Mouse (Mus musculus): ENCODE measurements around the gene Dnali1. TPM values are rescaled to one million over a fixed set of nuclear protein-coding genes. Genes with fewer than 3 reads are reported as not detected.

Gene Dnali1
- not detected in 2 replicates for total RNA-seq (2015; ENCODE audit: low replicate concordance)
- total RNA-seq (2017; ENCODE audit: low replicate concordance): not detected in 2 replicates

DNA sequence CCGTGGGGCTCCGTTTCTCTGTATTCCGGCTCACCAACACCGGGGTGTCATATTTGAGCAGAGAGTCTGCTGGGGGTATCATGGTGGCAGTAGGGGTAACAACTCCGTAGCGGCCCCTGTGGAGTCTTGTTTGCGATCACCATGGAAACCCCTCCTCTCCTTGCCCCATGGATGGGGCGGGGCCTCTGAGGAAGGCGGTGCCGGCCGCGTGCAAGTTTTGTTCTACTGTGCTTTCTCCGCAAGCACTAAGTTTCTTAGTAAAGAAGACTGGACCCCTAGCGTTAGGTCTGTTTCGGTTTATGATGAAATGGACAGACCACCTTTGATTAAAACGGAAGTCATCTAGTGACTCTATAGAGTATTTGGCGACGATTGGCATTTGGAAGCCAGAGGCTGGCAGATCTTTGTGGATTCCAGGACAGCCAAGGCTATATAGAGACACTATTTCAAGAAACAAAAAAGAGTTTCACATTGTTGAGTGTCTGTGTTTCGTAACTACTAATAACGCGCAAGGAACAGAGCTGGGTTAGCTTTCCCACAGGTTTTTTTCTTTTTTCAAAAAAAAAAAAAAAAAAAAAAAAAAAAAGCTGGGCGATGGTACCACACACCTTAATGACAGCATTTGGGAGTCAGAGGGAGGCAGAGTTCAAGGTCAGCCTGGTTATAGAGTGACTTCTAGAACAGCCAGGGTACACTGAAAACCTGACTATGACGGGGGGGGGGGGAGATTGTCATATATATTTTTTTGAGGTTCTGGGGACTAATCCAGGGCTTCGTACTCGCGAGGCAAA is at the start of gene Dnali1:
Dnali1 (minus strand) TSS at position 187 of the 791 bp plus-strand sequence.
- peak; percentile 47; the same call in 1 of the 2 replicates for ATAC-seq (replicated peaks; ENCODE audit: low FRiP score, poor library complexity, severe bottlenecking)

DNA sequence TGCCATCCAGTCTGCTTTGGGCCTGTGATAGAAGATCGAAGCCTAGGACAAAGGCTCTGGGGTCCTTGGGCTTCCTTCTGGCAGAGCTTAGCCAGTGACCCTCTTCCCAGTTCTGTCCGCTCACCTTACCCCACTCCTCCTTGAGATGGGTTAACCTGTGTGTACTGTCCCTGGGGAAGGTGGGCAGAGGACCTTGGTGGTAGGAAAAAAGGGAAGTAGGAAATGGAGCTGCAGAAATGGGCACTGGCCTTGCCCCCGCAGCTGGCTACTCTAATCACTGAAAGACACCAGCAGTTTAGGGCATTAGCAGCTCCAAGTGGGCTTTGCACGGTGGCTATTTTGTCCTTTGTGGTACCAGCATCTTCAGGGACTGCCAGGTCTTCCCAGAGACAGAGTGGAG is 49.6 kb upstream of the Dnali1 start:
- no peak for ATAC-seq (replicated peaks; ENCODE audit: low FRiP score, poor library complexity, severe bottlenecking)

DNA sequence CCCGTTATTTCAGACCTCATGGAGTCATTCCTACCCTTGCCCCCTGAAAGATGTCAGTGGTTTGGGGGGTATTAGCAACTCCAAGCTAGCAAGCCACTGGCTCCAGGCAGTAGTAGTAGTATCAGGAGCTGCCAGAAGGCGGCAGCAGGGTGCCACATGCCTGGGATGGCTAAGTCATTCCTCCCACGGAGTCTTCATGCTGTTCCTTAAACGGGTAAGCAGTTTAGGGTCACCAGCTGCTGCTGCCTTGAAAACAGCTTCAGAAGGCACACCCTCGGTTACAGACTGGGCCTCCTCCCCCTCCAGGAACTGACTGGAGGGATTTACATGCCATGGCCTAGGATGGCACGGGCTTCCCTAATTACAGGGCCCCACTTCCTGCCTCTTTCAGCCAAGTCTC is 49.1 kb upstream of the Dnali1 start:
- peak; percentile 79 for ATAC-seq (replicated peaks; ENCODE audit: low FRiP score, poor library complexity, severe bottlenecking)

DNA sequence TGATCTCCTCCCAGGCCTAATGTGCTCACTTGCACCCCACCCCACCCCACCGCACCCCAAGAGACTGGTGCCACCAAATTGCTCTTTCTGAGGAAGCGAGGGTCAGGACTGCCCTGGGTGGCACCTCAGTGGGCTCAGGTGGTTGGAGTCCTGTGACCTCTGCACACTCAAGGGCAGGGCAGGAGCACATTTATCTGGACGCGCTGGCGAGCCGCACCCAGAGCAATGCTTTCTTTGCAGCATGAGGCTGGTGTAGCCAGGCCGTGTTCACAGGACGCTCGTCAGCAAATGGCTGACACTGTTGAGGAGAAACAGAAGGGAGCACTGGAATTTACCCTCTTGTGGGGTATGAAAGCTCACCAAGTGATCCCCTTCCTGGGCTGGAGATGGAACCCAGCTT is 39.9 kb upstream of the Dnali1 start:
- no peak for ATAC-seq (replicated peaks; ENCODE audit: low FRiP score, poor library complexity, severe bottlenecking)

DNA sequence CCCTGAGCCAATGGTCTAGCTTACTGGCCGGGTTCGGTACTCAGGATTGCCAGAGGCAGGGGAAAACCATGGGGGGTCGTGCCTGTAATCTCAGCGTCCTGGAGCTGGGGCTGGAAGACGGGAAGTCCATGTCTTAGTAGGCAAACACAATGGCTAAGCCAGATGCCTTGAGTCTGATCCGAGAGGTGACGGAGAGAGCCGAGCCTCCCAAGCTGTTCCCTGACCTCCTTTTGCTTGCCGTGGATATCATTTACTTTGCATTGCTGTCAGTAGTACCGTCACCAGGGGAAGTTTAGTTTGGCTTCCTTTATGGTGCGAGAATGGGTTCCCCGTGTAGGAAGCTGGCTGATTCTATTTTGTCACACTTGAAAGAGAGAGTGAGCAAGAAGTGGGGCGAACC is 35.8 kb upstream of the Dnali1 start:
- no peak for ATAC-seq (replicated peaks; ENCODE audit: low FRiP score, poor library complexity, severe bottlenecking)

DNA sequence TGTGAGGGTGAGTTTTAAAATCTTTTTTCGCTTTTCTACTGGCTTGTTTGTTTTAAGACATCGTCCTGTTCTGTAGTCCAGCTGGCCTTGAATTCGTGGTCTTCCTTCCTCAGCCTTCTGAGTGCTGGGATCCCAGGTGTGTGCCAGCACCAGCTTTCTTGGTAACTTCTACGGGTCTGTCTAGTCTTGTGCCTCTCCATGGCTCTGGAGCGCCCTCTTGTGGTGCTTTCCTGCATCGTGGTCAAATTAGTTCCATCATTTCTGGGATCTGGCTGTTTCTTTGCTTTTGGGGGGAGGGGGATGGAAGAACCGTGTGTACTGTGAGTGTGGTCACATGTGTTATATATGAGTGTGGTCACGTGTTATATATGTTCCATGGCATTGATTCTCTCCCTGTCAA is 34.0 kb upstream of the Dnali1 start:
- peak; percentile 76 for ATAC-seq (replicated peaks; ENCODE audit: low FRiP score, poor library complexity, severe bottlenecking)

DNA sequence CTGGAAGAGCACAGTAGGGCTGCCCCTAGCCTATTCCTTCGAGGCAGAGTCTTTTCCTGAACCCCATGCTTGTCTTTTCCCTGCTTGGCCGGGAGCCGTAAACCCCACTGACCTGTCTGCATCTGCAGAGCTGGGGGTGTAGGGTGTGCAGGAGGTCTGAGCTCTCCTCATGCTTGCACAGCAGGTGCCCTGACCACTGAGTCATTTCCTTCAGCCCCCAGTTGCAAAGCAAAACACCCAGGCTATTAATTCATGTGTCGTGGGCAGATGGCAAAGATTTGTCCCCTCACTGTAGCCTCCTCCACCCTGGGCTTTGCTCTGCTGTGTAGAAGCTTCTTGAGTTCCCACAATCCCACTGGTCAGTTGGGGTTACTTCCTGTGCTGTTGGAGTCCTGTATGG is 31.9 kb upstream of the Dnali1 start:
- ATAC-seq (replicated peaks; ENCODE audit: low FRiP score, poor library complexity, severe bottlenecking): no peak

DNA sequence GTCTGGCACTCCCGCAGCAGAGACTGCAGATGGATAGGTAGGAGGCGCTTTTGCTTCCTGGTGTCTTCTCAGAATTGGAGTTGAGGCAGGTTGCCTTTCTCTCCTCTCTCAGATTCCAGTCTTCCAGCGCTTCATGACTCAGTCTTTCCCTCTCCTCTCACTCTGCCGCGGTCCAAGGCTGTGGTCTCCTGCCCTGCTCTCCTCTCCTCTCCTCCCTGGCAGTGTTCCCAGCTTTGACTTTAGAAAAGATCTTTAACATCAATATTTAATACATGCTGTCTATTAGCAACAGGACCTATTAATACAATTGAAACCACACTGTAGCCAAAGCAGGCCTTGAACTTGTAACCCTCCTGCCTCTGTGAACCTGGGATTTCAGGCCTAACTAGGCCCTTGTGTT is 30.6 kb upstream of the Dnali1 start:
- no peak for ATAC-seq (replicated peaks; ENCODE audit: low FRiP score, poor library complexity, severe bottlenecking)

DNA sequence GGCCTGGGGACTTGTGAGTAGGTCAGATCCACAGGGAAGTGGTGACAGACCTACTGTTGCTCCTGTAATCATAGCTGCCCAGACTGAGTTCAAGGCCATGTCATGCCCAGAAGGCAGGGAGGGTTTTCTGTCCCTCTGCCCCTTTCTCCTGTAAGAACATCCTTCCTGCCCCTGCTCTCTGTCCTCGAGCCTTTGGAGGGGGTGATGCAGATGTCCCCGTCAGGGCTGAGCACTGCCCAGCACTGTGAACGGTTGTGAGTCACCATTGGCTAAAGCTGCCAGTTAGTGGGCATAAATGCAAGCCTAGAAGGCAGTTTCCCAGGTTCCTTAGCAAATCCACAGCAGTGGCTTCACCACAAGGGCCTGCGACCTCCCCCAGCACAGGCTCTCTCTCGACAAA is 27.5 kb upstream of the Dnali1 start:
- no peak for ATAC-seq (replicated peaks; ENCODE audit: low FRiP score, poor library complexity, severe bottlenecking)

DNA sequence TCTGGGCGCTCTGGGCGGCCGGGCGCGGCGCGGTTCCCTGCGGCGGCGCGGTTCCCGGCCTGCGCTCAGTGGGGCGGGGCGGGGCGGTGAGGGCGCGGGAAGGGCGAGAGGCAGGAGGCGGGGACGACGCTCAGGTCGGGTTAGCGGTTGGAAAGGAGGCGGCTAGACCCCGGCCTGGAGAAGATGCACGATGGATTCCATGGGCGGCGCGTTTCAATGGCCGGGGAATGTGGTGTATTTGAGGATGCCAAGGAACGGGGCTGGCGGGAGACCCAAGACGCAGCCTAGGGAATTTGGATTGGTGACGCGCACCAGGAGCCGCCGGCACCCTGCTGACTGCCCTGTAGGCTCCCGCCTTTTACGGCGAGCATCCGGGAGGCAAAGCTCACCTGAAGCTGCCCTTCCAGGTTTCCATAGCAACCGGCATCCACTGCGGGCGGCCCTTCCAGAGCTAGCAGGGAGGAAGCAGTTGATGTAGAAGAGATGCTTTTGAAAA is 19.9 kb upstream of the Dnali1 start:
- ATAC-seq (replicated peaks; ENCODE audit: low FRiP score, poor library complexity, severe bottlenecking): peak; percentile 90

DNA sequence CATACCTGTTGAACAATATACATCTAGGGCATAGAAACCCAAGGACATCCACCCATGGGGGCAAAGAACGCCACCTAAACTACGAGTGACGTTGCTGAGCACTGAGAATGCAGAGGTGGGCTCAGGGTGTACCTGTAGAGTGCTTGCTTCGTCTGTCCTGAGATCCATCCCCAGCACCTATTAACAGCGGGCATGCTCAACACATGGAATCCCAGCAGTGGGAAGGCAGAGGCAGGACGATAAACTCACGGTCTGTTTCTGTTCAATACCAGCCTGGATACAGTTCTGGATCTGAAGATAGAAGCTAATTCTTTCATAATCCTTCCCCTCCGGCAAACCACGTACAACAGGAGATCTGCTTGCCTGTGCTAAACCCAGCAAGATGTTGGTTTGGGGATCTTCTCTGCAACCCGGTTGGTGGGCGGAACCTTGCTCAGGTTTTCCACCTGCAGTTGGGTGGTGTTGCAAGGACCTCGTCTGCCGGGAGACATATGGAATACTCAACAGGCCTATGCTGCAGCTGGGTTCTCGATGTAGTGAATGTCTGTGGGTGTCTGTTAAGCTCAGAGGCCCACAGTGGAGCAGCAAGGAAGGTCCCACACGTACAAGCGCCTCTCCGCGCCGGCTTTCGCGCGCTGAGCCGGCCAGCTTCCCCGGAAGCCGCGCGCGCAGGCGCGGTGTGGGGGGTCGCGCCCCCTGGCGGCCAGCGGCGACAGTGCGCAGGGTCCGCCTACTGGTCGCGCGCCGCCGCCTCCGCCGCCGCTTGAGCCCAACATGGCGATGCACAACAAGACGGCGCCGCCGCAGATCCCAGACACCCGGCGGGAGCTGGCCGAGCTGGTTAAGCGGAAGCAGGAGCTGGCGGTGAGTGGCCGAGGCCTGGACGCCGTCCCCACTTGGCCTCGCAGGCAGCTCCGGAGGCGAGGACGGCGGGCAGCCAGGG is 19.2 kb upstream of the Dnali1 start, which contains the start of gene Meaf6:
Meaf6 (plus strand) TSS at position 732 of the 943 bp plus-strand sequence.
- peak; percentile 82 for ATAC-seq (replicated peaks; ENCODE audit: low FRiP score, poor library complexity, severe bottlenecking)

DNA sequence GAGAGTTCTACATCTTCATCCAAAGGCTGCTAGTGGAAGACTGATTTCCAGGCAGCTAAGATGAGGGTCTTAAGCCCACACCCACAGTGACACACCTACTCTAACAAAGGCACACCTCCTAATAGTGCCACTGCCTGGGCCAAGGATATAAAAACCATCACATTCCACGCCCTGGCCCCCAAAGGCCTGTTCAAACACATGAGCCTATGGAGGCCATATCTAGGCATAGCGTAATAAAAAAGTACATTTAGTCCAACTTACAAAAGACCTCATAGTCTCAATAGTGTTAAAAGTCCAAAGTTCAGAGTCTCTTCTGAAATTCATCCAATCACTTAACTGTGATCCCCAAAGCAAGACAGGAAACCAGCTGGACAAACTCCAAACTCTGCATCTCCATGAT is 13.2 kb upstream of the Dnali1 start:
- no peak for ATAC-seq (replicated peaks; ENCODE audit: low FRiP score, poor library complexity, severe bottlenecking)

DNA sequence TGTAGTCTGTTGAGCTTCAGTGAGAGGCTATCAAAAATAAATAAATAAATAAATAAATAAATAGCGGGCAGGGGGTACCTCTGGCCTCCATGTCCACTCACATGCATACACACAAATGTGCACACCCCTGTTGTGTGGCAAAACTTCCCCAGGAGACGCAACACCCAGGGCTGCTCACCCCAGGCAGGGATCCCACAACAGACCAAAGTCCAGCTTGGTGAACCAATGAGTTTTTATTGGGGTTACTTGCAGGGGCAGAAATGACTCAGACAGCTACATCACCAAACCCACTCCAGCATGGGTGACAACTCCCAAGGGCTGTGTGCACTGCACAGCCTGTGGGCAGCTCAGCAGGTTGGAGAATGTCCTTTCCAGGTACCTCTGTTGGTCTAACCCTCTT is 12.2 kb upstream of the Dnali1 start:
- ATAC-seq (replicated peaks; ENCODE audit: low FRiP score, poor library complexity, severe bottlenecking): no peak

DNA sequence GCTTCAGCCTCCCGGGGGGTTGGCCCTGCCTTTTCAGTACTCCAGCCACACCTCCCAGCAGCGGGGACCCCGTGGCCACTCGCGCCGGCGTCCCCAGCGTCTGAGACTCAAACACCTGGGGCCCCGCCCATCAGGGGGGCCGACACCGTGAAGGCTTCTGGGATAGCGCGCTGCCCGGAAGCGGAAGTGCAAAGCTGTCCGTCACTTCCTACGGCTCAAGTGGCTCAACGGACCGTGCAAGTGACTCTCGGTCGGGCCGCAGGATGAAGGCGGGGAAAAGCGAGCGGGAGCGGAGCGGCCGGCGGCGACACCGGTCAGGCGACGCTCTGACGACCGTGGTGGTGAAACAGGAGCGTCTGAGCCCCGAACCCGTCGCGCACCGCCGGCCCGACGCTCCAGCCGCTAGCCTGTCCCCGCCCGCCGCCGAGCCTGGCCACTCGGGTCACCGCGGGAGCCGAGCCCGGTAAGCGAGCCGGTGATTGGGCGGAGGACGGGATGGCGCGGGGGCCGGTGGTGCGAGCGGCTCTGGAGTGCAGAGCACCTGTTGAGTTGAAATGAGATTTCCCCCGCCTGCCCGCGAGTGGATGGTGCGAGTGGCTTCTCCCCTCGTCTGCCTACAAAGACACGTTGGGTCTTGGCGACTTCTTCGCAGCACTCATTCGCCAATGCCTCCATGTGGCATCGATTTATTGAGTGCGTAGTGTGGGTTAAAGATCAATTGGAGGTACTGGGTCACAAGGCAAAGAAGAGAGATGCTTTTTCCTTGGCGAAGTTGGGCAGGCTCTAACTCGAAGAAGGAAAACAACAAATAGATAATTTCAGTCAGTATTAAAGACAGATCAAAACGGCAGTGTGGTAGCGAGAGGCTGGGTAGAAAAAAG is 1.2 kb upstream of the Dnali1 start, which contains the start of gene Snip1:
Snip1 (plus strand) TSS at position 183 of the 881 bp plus-strand sequence.
- peak; percentile 97 for ATAC-seq (replicated peaks; ENCODE audit: low FRiP score, poor library complexity, severe bottlenecking)

DNA sequence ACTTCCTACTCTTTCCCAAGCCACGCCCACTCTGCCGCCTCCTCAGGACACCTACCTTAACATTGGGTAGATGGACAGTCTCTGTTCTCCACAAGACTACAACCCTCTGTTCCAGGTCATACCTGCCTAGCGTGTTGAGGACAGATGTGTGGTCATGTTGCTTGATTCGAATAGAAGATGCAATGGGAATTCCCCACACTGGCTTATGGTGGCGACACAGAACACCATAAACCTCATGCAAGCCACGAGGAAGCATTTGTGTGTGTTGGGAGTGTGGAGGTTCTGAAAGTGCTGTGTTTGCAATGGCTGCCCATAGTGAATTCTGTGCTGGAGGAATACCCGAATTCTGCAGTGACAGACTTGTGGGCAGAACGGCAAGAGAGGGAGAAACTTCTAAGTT is 1.7 kb downstream of the Dnali1 start:
- ATAC-seq (replicated peaks; ENCODE audit: low FRiP score, poor library complexity, severe bottlenecking): no peak

DNA sequence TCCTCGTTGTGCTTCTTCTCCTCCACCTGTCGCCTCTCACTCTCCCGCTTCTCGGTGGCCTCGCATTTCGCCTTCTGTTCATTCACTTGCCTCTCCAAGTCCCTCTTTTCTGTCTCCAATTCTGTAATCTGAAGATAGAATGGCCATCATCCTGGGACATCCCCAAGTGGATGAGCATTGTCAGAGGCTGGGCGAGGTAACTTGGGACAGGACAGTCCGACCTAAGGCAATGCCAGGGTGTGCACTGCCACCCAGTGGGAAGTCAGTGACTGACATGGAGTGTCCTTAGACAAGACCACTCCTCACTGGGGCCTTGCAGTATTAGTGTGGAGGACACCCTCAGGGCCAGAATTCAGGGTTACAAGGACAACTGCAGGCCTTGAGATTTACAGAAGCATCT is 6.5 kb downstream of the Dnali1 start:
- peak; percentile 66 for ATAC-seq (replicated peaks; ENCODE audit: low FRiP score, poor library complexity, severe bottlenecking)

DNA sequence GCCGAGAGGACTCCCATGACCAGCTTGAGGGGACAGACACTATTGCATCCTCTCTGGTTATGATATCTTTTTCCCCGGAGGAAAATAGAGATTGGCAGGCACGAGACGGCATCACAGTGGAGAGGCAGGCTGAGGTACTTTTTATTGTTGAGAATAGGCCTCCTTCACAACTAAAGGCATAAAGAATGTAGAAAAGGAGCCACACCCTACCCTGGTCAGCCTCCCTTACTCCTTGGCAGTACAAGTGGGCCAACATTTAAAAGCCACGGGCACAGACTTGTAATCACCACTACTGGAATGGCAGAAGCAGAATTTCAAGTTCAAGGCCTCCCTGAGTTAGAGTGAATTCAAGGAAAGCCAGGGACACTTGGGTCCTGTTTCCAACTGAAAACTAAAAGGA is 7.5 kb downstream of the Dnali1 start:
- ATAC-seq (replicated peaks; ENCODE audit: low FRiP score, poor library complexity, severe bottlenecking): no peak

DNA sequence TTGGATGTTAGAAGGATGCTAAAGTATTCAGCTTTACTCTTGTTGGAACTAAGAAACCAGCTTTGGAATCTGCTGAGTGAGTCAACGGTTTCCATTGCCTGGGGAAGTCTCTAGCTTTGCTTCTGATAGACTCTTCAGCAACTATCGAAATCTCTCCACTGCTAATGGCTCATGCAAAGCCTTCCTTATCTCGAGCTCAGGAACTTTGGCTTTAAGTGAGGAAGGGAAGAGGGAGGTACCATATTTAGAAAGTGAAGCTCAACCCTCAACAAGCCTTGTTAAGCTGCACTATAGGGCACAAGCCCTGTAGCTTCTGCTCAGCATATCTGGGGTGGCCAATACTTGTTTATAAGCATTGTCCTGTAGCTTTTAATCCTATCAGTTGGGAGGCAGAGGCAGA is 8.2 kb downstream of the Dnali1 start:
- no peak for ATAC-seq (replicated peaks; ENCODE audit: low FRiP score, poor library complexity, severe bottlenecking)

DNA sequence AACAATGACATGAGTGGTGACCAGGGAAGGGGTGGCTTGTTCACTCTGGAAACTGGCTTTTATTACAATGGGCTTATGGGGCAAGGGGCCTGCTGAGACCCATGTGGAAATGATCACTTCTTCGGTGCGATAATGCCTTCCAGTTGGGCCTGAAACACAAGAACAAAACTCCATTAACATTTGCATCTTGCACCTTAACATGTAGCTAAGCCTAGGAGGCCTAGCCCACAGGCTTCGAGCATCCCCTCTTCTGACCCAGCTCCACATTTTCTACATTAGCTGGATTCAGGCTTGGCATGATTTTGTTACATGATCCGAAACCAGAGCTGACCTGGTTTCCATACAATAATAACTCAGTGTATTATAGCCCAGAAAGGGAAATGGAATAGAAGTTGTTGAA is 9.0 kb downstream of the Dnali1 start:
- ATAC-seq (replicated peaks; ENCODE audit: low FRiP score, poor library complexity, severe bottlenecking): no peak
